Mouse (Mus musculus) cerebellum, postnatal 10 days (tissue): Measurements from ENCODE around the gene Ppp2r5b.

Source experiments
- DNase-seq, 2 experiments: peaks; one replicate each; pipeline ENCODE4 v3.0.0; 2021; ENCODE audit warnings: mixed read lengths in 2 of 2

Gene Ppp2r5b

GRCm38 (mm10) chr19:6268670-6269132, 33.0 kb upstream of the Ppp2r5b start:
- DNase-seq = peak in 1 of 2 experiments; percentile 31

GRCm38 (mm10) chr19:6268170-6268528, 32.5 kb upstream of the Ppp2r5b start:
- peak; percentile 95 to 96 for DNase-seq

GRCm38 (mm10) chr19:6267306-6268169, 31.9 kb upstream of the Ppp2r5b start:
- peak; percentile 95 to 97 for DNase-seq

- peak; percentile 72 to 79 for DNase-seq
These were observed 30.1 kb upstream of the Ppp2r5b start for GRCm38 (mm10) chr19:6265727-6266182.

GRCm38 (mm10) chr19:6264945-6265344, 29.3 kb upstream of the Ppp2r5b start:
- peak in 1 of 2 experiments; percentile 28 for DNase-seq

- peak; percentile 37 to 44 for DNase-seq
These were observed 28.5 kb upstream of the Ppp2r5b start for GRCm38 (mm10) chr19:6264200-6264599.

GRCm38 (mm10) chr19:6262839-6263433, 27.3 kb upstream of the Ppp2r5b start:
- peak in 1 of 2 experiments; percentile 36 for DNase-seq

GRCm38 (mm10) chr19:6262222-6262621, 26.6 kb upstream of the Ppp2r5b start:
- peak; percentile 90 to 94 for DNase-seq

GRCm38 (mm10) chr19:6261379-6261778, 25.7 kb upstream of the Ppp2r5b start:
- no peak for DNase-seq

- peak in 1 of 2 experiments; percentile 45 for DNase-seq
These were observed 25.3 kb upstream of the Ppp2r5b start for GRCm38 (mm10) chr19:6260946-6261345.

GRCm38 (mm10) chr19:6260428-6260827, 24.8 kb upstream of the Ppp2r5b start:
- DNase-seq = peak; percentile 78 to 83

GRCm38 (mm10) chr19:6253021-6253420, 17.3 kb upstream of the Ppp2r5b start:
- no peak for DNase-seq

- DNase-seq = no peak
These were observed 12.0 kb upstream of the Ppp2r5b start for GRCm38 (mm10) chr19:6247526-6248300.

GRCm38 (mm10) chr19:6245806-6246205, 10.1 kb upstream of the Ppp2r5b start:
- no peak for DNase-seq

GRCm38 (mm10) chr19:6243226-6243625, 7.6 kb upstream of the Ppp2r5b start:
- DNase-seq = no peak

- peak; percentile 66 to 68 for DNase-seq
These were observed 6.6 kb upstream of the Ppp2r5b start for GRCm38 (mm10) chr19:6242281-6242680.

- DNase-seq = peak; percentile 99
These were observed 5.8 kb upstream of the Ppp2r5b start, which contains the start of gene Atg2a for GRCm38 (mm10) chr19:6241274-6242107. Gene Atg2a, plus strand, starts transcription at chr19:6241668.

- DNase-seq = no peak
These were observed 5.1 kb upstream of the Ppp2r5b start for GRCm38 (mm10) chr19:6240725-6241124.

GRCm38 (mm10) chr19:6240136-6240535, 4.5 kb upstream of the Ppp2r5b start:
- DNase-seq = no peak

GRCm38 (mm10) chr19:6238740-6239139, 3.1 kb upstream of the Ppp2r5b start:
- DNase-seq = no peak

GRCm38 (mm10) chr19:6236842-6237241, 1.2 kb upstream of the Ppp2r5b start:
- DNase-seq = peak; percentile 44 to 46

GRCm38 (mm10) chr19:6236053-6236441, 375 bp upstream of the Ppp2r5b start:
- DNase-seq = peak; percentile 98 to 99
